Mouse (Mus musculus): ENCODE measurements around the gene Cldn13. TPM values are rescaled to one million over a fixed set of nuclear protein-coding genes. Genes with fewer than 3 reads are reported as not detected.
A peak's percentile ranks its signal among the peaks of the same experiment; 100 is the strongest.

The Cldn13 gene
- polyA plus RNA-seq, 1 experiment: not detected

DNA sequence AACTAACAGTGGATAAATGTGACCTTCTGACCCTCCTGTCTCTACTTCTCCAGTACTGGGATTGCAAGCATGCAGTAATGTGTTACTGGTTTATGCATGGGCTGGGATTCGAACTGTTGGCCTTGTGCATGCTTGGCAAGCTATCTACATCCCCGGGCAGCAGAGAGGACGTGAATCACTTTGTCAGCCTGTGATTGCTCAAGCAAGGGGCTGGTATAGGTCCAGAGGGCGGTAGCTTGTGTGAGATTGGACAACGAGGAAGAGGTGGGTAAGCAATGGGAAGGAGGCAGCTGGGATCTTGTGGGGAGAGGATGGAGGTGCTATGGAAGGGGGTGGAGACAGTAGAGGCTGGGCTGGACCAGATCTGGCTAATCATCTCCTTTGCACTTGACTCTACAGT is 46.8 kb downstream of the Cldn13 start:
- TF ChIP-seq CTCF (IDR thresholded peaks at IDR 0.05; ENCODE audit: borderline replicate concordance, insufficient read depth, low read depth, low read length) (no peak), POLR2A (IDR thresholded peaks at IDR 0.05; ENCODE audit: borderline replicate concordance, insufficient read depth, low read length) (no peak)
- H3K27ac ChIP-seq (ENCODE audit: insufficient read depth, low read length): no peak overlapping the region
- no peak for DNase-seq
- H3K4me3 ChIP-seq (replicated peaks; ENCODE audit: insufficient read depth, low read depth, low read length): no peak overlapping the region
- peaks cover 6% of the 10 kb centered on the region; the same call in 1 of the 2 replicates for H3K4me1 ChIP-seq (ENCODE audit: control insufficient read depth, insufficient read depth, low read length)
- no peaks in the 10 kb centered on the region for H3K27me3 ChIP-seq (ENCODE audit: control insufficient read depth, insufficient read depth, low read length)
- 51% methylated on average over 5 of the region's 5 CpGs for WGBS

GRCm38 (mm10) chr5:134867320-134868144 is 47.8 kb downstream of the Cldn13 start:
- H3K27me3 ChIP-seq (ENCODE audit: control insufficient read depth, insufficient read depth, low read length): no peaks in the 10 kb centered on the region
- H3K4me1 ChIP-seq (ENCODE audit: control insufficient read depth, insufficient read depth, low read length): peaks cover 6% of the 10 kb centered on the region; the same call in 1 of the 2 replicates
- H3K4me3 ChIP-seq (replicated peaks; ENCODE audit: insufficient read depth, low read depth, low read length): no peak overlapping the region
- no peak overlapping the region for H3K27ac ChIP-seq (ENCODE audit: insufficient read depth, low read length)
- no peak for TF ChIP-seq POLR2A (IDR thresholded peaks at IDR 0.05; ENCODE audit: borderline replicate concordance, insufficient read depth, low read length)
- TF ChIP-seq CTCF (IDR thresholded peaks at IDR 0.05; ENCODE audit: borderline replicate concordance, insufficient read depth, low read depth, low read length): no peak
- WGBS: 23% methylated on average over 18 of the region's 18 CpGs
- DNase-seq: no peak

GRCm38 (mm10) chr5:134865158-134865557 is 50.2 kb downstream of the Cldn13 start:
- Histone ChIP-seq H3K4me3 (replicated peaks; ENCODE audit: insufficient read depth, low read depth, low read length) (no peak overlapping the region), H3K27me3 (ENCODE audit: control insufficient read depth, insufficient read depth, low read length) (no peaks in the 10 kb centered on the region), H3K4me1 (ENCODE audit: control insufficient read depth, insufficient read depth, low read length) (peaks cover 6% of the 10 kb centered on the region; the same call in 1 of the 2 replicates), H3K27ac (ENCODE audit: insufficient read depth, low read length) (no peak overlapping the region)
- WGBS: 16% methylated on average over 8 of the region's 8 CpGs
- TF ChIP-seq CTCF (IDR thresholded peaks at IDR 0.05; ENCODE audit: borderline replicate concordance, insufficient read depth, low read depth, low read length) (peak; percentile 27; the same call in 1 of the 2 replicates), POLR2A (IDR thresholded peaks at IDR 0.05; ENCODE audit: borderline replicate concordance, insufficient read depth, low read length) (no peak)
- peak; percentile 48 to 60 for DNase-seq

Other genes with a start within 250 kb of the Cldn13 start
- 78.7 and 99.2 TPM in 2 replicates for gene Limk1, start 226.9 kb downstream of the Cldn13 start, polyA plus RNA-seq (2012; rRNA removed)
- gene Eln, start 168.2 kb downstream of the Cldn13 start, polyA plus RNA-seq (2012; rRNA removed): 7.5 and 8.1 TPM in 2 replicates
- not detected in 2 replicates for gene Tmem270, start 8.8 kb downstream of the Cldn13 start, polyA plus RNA-seq (2012; rRNA removed)
- 9.5 and 10.9 TPM in 2 replicates for gene Mettl27, start 16.8 kb upstream of the Cldn13 start, polyA plus RNA-seq (2012; rRNA removed)
- gene Cldn4, start 31.4 kb upstream of the Cldn13 start, polyA plus RNA-seq (2012; rRNA removed): 0.07 TPM in 1 of 2 replicates, not detected in the other
- 0.52 and 0.67 TPM in 2 replicates for gene Cldn3, start 70.7 kb upstream of the Cldn13 start, polyA plus RNA-seq (2012; rRNA removed)
- 59.0 and 65.1 TPM in 2 replicates for gene Abhd11, start 93.6 kb upstream of the Cldn13 start, polyA plus RNA-seq (2012; rRNA removed)
- 12.1 and 12.4 TPM in 2 replicates for gene Stx1a, start 108.0 kb upstream of the Cldn13 start, polyA plus RNA-seq (2012; rRNA removed)
- gene Dnajc30, start 148.7 kb upstream of the Cldn13 start, polyA plus RNA-seq (2012; rRNA removed): 45.4 and 46.6 TPM in 2 replicates
- 69.2 and 72.8 TPM in 2 replicates for gene Bud23, start 149.4 kb upstream of the Cldn13 start, polyA plus RNA-seq (2012; rRNA removed)
- gene Vps37d, start 162.7 kb upstream of the Cldn13 start, polyA plus RNA-seq (2012; rRNA removed): 17.7 and 19.8 TPM in 2 replicates
- gene Mlxipl, start 174.4 kb upstream of the Cldn13 start, polyA plus RNA-seq (2012; rRNA removed): 2.0 TPM in 2 replicates
- gene Tbl2, start 234.1 kb upstream of the Cldn13 start, polyA plus RNA-seq (2012; rRNA removed): 17.6 and 18.5 TPM in 2 replicates